Mouse (Mus musculus) brain, embryonic 18.5 days (tissue): ENCODE measurements around the gene Ntn3.

ENCODE experiments used
- DNase-seq: peaks from one replicate; pipeline ENCODE4 v3.0.0-alpha.2; 2012; ENCODE audit warnings: low read depth, low spot score

Gene Ntn3

GRCm38 (mm10) chr17:24191481-24191880, 17.9 kb downstream of the Ntn3 start:
- no peak for DNase-seq

DNA sequence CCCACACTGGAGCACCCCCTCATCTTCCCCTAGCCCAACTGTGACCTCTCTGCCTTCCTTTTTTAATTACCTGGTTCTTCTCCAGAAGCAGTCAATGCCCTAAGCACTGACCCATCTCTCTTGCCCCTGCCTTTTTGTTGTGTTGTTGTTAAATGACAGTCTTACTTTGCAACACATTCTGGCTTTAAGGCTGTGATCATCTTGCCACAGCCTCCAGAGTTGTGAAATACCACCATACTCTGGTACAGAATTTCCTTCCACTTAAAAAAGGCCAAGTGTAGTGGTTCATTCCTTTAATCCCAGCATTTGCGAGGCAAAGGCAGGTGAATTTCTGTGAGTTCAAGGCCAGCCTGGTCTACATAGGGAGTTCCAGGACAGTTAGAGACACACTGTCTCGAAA, 18.4 kb downstream of the Ntn3 start:
- DNase-seq, result no peak

- no peak for DNase-seq
These were observed 35.1 kb downstream of the Ntn3 start for GRCm38 (mm10) chr17:24174259-24174658.

DNA sequence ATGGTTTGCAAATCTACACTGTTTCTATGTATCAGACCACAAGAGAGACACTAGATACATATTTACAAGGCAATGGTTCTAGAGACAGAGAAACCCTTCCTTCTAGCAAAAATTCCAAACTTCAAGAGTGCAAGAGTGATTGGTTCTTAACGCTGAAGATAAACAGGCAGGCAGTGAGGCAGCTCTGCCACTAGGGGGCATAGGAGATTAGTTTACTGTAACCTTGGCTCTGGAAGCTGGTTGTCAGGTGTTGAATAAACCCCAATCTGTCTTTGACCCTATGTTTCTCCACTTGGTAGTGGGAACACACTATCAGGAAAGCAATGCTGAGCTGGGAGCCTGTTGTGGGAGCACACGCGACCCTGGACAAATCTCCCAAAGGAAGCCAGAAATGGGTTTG, 35.9 kb downstream of the Ntn3 start:
- peak; percentile 20 for DNase-seq

DNA sequence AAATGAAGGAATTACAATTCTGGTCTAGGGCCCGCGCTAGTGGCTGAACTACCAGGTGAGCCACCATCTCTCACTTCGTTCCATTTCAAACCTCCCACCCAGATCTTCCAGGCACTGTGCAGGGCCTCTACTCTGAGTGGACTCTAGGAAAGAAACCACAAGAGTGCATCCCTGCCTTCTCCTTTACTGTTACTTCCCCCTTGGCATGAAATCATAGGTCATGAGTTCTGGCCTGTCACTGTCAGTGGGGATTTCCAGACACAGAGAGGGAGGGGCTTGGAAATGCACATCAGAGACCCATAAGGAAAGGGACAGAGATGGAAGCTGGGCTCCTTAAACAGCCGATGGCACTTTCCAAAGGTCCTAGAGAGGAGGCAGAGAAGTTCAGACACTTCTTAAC, 37.6 kb downstream of the Ntn3 start:
- no peak for DNase-seq

GRCm38 (mm10) chr17:24170729-24171128, 38.6 kb downstream of the Ntn3 start:
- DNase-seq, result no peak

DNA sequence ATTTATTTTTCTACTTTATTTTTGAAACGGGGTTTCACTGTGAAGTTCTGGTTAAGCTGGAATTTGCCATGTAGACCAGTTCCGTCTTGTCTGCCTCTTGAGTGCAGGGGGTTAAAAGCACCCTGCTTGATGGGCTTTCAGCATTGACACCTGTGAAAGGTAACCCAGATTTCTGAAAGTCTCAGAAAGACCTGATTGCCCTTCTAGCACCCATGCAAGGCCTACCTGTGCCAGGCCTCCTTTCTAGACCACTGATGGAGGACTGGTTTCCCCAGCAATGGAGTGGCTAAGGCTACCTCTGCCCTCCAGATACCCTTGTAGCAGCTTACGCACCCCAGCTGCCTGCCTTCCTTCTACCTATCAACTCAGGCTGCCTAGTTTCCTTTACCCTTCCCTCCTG, 39.2 kb downstream of the Ntn3 start:
- DNase-seq, result no peak

DNA sequence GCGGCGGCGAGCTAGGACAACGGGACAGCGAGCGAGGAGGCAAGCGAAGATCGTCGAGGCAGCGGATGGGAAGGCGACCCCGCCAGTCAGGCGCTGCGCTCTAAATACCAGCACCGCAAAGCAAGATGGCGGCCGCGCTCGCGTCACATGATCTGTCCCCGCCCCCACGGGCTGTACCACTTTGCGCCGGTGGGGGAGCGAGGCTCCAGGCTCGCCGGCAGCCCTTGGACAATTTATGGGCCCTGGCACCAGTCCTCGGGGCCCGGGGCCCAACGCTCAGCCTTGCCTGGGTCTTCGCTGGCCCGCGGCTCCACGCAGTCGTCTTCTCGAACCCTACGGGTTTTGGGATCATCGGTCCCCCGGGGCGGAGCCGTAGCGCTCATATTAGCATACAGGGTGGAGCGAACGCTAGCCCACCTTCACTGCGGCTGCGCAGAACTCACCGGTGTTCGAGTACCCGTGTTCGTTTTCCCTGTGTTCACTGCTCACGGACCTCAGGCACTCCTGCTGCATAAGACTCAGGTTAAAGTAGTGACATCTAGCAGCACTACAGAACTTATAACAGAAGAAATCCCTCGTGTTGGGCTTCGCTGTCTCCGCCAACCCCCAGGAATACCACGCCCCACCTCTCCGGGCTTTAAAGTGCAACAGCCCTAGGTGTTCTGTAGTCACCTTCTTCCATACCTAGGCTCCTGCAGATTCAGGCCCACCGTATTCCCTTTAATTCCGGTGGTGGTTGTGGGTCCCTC, 39.8 kb downstream of the Ntn3 start, which contains the start of gene Atp6v0c:
Atp6v0c (minus strand) TSS at position 386 of the 749 bp plus-strand sequence.
- peak; percentile 87 for DNase-seq

DNA sequence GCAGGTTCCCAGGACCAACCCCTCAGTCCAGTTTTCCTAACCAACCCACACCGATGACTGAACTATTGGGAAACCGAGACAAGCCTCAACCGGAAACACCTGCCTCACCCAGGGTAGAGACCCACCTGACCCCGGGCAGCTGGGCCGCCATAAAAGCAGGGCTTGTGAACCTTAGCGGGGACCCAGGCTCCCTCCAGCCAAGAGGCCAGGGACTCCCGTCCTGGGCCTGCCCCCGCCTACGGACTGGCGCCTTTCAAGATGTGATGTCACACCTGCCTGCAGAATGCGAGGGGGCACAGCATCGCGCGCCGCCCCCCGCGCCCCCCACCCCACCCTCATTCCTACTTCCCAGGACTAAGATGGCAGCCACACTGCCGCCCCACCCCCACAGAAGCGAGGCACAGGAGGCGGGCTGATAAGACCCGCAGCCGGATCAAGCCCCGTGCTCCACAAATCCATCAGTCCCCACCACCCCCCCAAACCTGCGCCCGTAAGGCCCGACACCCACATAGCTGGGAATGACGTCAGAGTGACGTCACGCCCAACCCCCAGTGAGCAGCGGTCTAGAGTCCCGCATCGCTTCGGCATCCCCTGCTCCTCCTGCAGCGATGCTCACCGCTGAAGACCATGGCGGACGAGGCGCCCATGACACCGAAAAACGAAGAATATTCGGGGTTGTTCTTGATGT, 40.6 kb downstream of the Ntn3 start:
- peak; percentile 56 for DNase-seq

GRCm38 (mm10) chr17:24167891-24168505, 41.3 kb downstream of the Ntn3 start:
- DNase-seq, result no peak

GRCm38 (mm10) chr17:24167120-24167519, 42.2 kb downstream of the Ntn3 start:
- DNase-seq, result no peak

DNA sequence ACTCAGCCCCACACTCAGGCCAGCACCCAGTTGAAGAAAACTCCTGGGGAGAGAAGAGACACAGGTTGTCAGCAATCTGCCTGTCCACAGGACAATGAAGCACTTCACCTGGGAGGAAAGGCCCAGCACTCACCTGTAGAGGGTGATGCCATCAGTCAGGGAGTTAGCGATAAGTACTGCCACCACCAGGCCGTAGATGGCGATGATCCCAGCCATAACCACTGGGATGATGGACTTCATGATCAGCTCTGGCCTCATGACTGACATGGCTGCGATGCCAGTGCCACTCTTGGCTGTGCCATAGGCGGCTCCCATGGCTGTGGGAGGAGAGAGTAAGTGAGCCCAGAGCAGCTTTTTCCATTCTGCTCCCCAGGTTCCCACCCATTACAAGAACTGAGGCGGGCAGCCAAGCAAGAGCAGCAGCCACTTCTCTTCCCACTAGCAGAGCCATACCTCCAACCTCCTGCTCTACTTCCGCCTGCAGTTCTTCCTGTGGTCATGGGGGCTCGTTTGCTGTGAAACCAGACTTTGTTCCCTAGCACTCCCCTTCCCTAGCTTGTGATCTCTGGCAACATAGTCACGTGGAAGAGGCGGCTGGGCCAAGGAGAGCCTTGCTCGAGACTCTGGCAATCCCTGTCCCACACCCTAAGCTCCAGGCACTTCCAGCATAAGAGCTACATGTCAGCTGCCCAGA, 44.6 kb downstream of the Ntn3 start:
- DNase-seq, result no peak

GRCm38 (mm10) chr17:24163176-24163962, 46.0 kb downstream of the Ntn3 start, which contains the start of gene Amdhd2:
Amdhd2 (minus strand) TSS chr17:24163766.
- peak; percentile 87 for DNase-seq

GRCm38 (mm10) chr17:24162584-24163175, 46.7 kb downstream of the Ntn3 start:
- no peak for DNase-seq

DNA sequence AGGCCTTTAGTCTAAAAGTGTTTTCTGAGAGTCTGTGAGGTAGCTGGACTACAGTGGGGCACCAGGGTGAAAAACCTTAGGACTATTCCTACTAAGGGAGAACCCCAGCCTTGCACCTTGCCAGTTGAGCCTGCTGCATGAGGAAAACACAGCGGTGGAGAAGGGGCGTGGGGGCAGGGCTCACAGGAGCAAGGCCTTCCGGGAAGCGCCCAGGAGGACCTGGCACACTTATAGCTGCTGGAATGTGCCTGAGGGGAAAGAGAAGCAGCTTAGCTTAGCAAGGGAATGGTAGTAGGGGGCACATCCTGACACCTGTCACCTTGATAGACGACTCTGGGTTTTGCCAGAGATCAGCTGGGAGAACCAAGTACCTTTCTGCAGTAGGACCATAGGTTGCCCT, 47.9 kb downstream of the Ntn3 start:
- DNase-seq, result no peak

DNA sequence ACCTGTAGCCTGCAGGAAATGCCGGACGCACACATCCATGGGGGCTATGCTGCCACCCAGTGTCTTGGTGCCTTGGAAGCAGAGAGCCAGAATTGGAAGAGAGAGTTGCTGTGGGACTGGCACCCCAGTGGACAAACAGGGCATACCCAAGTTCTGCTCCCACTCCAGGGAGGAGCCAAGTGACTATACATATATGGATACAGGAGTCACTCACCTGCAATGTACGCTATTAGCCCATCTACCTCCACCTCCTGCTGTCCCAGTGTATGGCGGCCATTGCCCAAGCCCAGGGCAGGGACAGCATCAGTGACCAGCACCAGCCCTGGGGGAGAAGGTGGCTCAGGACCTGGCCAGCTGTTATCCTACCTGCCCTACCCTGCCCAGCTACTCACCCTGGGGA, 51.8 kb downstream of the Ntn3 start:
- no peak for DNase-seq

GRCm38 (mm10) chr17:24157121-24157520, 52.2 kb downstream of the Ntn3 start:
- no peak for DNase-seq

- no peak for DNase-seq
These were observed 52.9 kb downstream of the Ntn3 start for GRCm38 (mm10) chr17:24156394-24156793.

- no peak for DNase-seq
These were observed 53.6 kb downstream of the Ntn3 start for GRCm38 (mm10) chr17:24155742-24156141.

GRCm38 (mm10) chr17:24154463-24154862, 54.9 kb downstream of the Ntn3 start:
- DNase-seq, result no peak
